Mouse (Mus musculus) stomach, embryonic 16.5 days (tissue): Measurements from ENCODE around the gene OR5BS1P. TPM values are rescaled to one million over a fixed set of nuclear protein-coding genes. Genes with fewer than 3 reads are reported as not detected.
"Not testable (repeated sequence)": the region's sequence is repeated elsewhere in the genome, so short reads cannot be mapped to it uniquely, and the experiment has no call there.

ENCODE experiments used
- ATAC-seq: fragments of 200-750 bp; cut with Nextera tagmentation; 2 replicates; pipeline ENCODE4 v1.8.0; 2017; ENCODE audit warnings: moderate number of reproducible peaks, moderate TSS enrichment; ENCODE audit not compliant: insufficient read depth, low FRiP score
- H3K27ac ChIP-seq: fragments of 300-500 bp; sonication (generic); 2 replicates; pipeline ENCODE4 v1.5.1; 2014; ENCODE audit warnings: low read length
- H3K27me3 ChIP-seq: fragments of 300-500 bp; sonication (generic); 2 replicates; pipeline ENCODE4 v1.6.1; 2014; ENCODE audit warnings: low read length, control low read depth, mixed read lengths; ENCODE audit not compliant: control insufficient read depth, insufficient read depth
- H3K36me3 ChIP-seq: fragments of 300-500 bp; sonication (generic); 2 replicates; pipeline ENCODE4 v1.6.1; 2014; ENCODE audit warnings: low read length; ENCODE audit not compliant: control insufficient read depth, insufficient read depth
- H3K4me1 ChIP-seq: fragments of 300-500 bp; sonication (generic); 2 replicates; pipeline ENCODE4 v1.6.1; 2014; ENCODE audit warnings: low read length, control low read depth, mixed read lengths; ENCODE audit not compliant: control insufficient read depth, insufficient read depth
- H3K4me2 ChIP-seq: fragments of 300-500 bp; sonication (generic); 2 replicates; pipeline ENCODE4 v1.6.1; 2014; ENCODE audit warnings: low read depth, low read length, mixed read lengths
- H3K4me3 ChIP-seq: fragments of 300-500 bp; sonication (generic); replicated peaks from 2 replicates; pipeline ENCODE4 v1.5.1; 2014; ENCODE audit warnings: mild to moderate bottlenecking, low read length
- H3K9ac ChIP-seq: fragments of 300-500 bp; sonication (generic); 2 replicates; pipeline ENCODE4 v1.6.1; 2014; ENCODE audit warnings: low read length
- H3K9me3 ChIP-seq: fragments of 300-500 bp; sonication (generic); replicated peaks from 2 replicates; pipeline ENCODE4 v1.6.1; 2016; ENCODE audit warnings: low read length, control low read depth; ENCODE audit not compliant: control insufficient read depth
- WGBS: fragments of 180-500 bp; shearing (Covaris S2); extraction: QIAGEN DNeasy Blood & Tissue Kit; methylation state at CpG from one replicate; pipeline ENCODE4 v1.1.7; 2014; 5-methylcytosine and 5-hydroxymethylcytosine counted together
- polyA plus RNA-seq: library from polyadenylated mRNA; unstranded; fragments of >200 nt; fragmentation: Nextera tagmentation; extraction: Ambion mirVana; gene quantifications from 2 replicates; pipeline ENCODE4 v1.2.1, GENCODE M21; 2015

The OR5BS1P gene
- polyA plus RNA-seq, result not detected in 2 replicates

GRCm38 (mm10) chr15:98469596-98469995 is at the start of gene OR5BS1P:
OR5BS1P (plus strand) TSS chr15:98469896.
- ATAC-seq, result no peak
- Histone ChIP-seq H3K36me3 (no peaks in the 10 kb centered on the region), H3K9ac (no peak within 1 kb of the TSS), H3K27me3 (no peaks in the 10 kb centered on the region), H3K9me3 (no peaks in the 10 kb centered on the region), H3K4me3 (no peak within 1 kb of the TSS), H3K4me2 (no peak within 1 kb of the TSS), H3K27ac (no peak within 1 kb of the TSS), H3K4me1 (no peaks in the 10 kb centered on the region)
- WGBS, result 86% methylated on average over 4 of the region's 4 CpGs

- Histone ChIP-seq H3K9me3 (no peaks in the 10 kb centered on the region), H3K27me3 (no peaks in the 10 kb centered on the region), H3K4me3 (no peak overlapping the region), H3K27ac (no peak overlapping the region), H3K4me2 (no peak overlapping the region), H3K9ac (no peak overlapping the region), H3K36me3 (no peaks in the 10 kb centered on the region), H3K4me1 (no peaks in the 10 kb centered on the region)
- 65% methylated on average over 4 of the region's 4 CpGs for WGBS
- ATAC-seq, result no peak
These were observed 48.8 kb upstream of the OR5BS1P start for GRCm38 (mm10) chr15:98420897-98421296.

- ATAC-seq, result no peak
- Histone ChIP-seq H3K9me3 (no peaks in the 10 kb centered on the region), H3K4me3 (no peak overlapping the region), H3K27me3 (no peaks in the 10 kb centered on the region), H3K4me2 (no peak overlapping the region), H3K27ac (no peak overlapping the region), H3K9ac (no peak overlapping the region), H3K36me3 (no peaks in the 10 kb centered on the region), H3K4me1 (no peaks in the 10 kb centered on the region)
- WGBS, result 57% methylated on average over 14 of the region's 14 CpGs
These were observed 45.4 kb upstream of the OR5BS1P start for GRCm38 (mm10) chr15:98424326-98424725.

GRCm38 (mm10) chr15:98424753-98425152 is 44.9 kb upstream of the OR5BS1P start:
- no peak overlapping the region for H3K9ac ChIP-seq
- ATAC-seq, result 0 out of 2 replicates have a peak, but pooled peaks have one; percentile 37
- WGBS, result 52% methylated on average over 6 of the region's 6 CpGs
- H3K4me3 ChIP-seq, result no peak overlapping the region
- H3K27me3 ChIP-seq, result no peaks in the 10 kb centered on the region
- H3K9me3 ChIP-seq, result no peaks in the 10 kb centered on the region
- no peaks in the 10 kb centered on the region for H3K4me1 ChIP-seq
- H3K4me2 ChIP-seq, result no peak overlapping the region
- no peaks in the 10 kb centered on the region for H3K36me3 ChIP-seq
- no peak overlapping the region for H3K27ac ChIP-seq

- no peak; the same call in 1 of the 2 replicates for ATAC-seq
- 74% methylated on average over 7 of the region's 7 CpGs for WGBS
- H3K4me1 ChIP-seq, result no peaks in the 10 kb centered on the region
- no peak overlapping the region for H3K27ac ChIP-seq
- no peaks in the 10 kb centered on the region for H3K36me3 ChIP-seq
- H3K4me2 ChIP-seq, result no peak overlapping the region
- no peaks in the 10 kb centered on the region for H3K27me3 ChIP-seq
- H3K9me3 ChIP-seq, result no peaks in the 10 kb centered on the region
- H3K4me3 ChIP-seq, result no peak overlapping the region
- H3K9ac ChIP-seq, result no peak overlapping the region
These were observed 44.5 kb upstream of the OR5BS1P start for GRCm38 (mm10) chr15:98425188-98425587.

GRCm38 (mm10) chr15:98430925-98431324 is 38.8 kb upstream of the OR5BS1P start, which contains the start of gene Olfr282:
Olfr282 (plus strand) TSS chr15:98431225.
- not testable (repeated sequence) for H3K36me3 ChIP-seq, H3K27ac ChIP-seq, H3K9me3 ChIP-seq, ATAC-seq, H3K27me3 ChIP-seq, H3K4me3 ChIP-seq, H3K4me1 ChIP-seq, H3K4me2 ChIP-seq, H3K9ac ChIP-seq
- 74% methylated on average over 5 of the region's 5 CpGs for WGBS

GRCm38 (mm10) chr15:98444561-98444960 is 25.1 kb upstream of the OR5BS1P start:
- H3K4me2 ChIP-seq, result no peak overlapping the region
- H3K4me3 ChIP-seq, result no peak overlapping the region
- H3K9me3 ChIP-seq, result no peaks in the 10 kb centered on the region
- WGBS, result 86% methylated on average over 3 of the region's 3 CpGs
- no peaks in the 10 kb centered on the region for H3K36me3 ChIP-seq
- no peak overlapping the region for H3K9ac ChIP-seq
- H3K4me1 ChIP-seq, result no peaks in the 10 kb centered on the region
- no peak for ATAC-seq
- no peaks in the 10 kb centered on the region for H3K27me3 ChIP-seq
- no peak overlapping the region for H3K27ac ChIP-seq

GRCm38 (mm10) chr15:98448521-98448920 is 21.2 kb upstream of the OR5BS1P start:
- no peak overlapping the region for H3K27ac ChIP-seq
- H3K4me3 ChIP-seq, result no peak overlapping the region
- H3K4me1 ChIP-seq, result no peaks in the 10 kb centered on the region
- no peak overlapping the region for H3K4me2 ChIP-seq
- no peaks in the 10 kb centered on the region for H3K36me3 ChIP-seq
- 50% methylated on average over 4 of the region's 4 CpGs for WGBS
- no peaks in the 10 kb centered on the region for H3K9me3 ChIP-seq
- ATAC-seq, result no peak
- H3K27me3 ChIP-seq, result no peaks in the 10 kb centered on the region
- H3K9ac ChIP-seq, result no peak overlapping the region

GRCm38 (mm10) chr15:98452288-98452687 is 17.4 kb upstream of the OR5BS1P start, which contains the start of gene Olfr281:
Olfr281 (plus strand) TSS chr15:98452588.
- ATAC-seq, result no peak
- Histone ChIP-seq H3K9me3 (no peaks in the 10 kb centered on the region), H3K36me3 (no peaks in the 10 kb centered on the region), H3K4me3 (no peak within 1 kb of the TSS), H3K4me2 (no peak within 1 kb of the TSS), H3K4me1 (no peaks in the 10 kb centered on the region), H3K27me3 (no peaks in the 10 kb centered on the region), H3K9ac (no peak within 1 kb of the TSS), H3K27ac (no peak within 1 kb of the TSS)
- WGBS, result 86% methylated on average over 7 of the region's 7 CpGs

GRCm38 (mm10) chr15:98471539-98471938 is 1.8 kb downstream of the OR5BS1P start:
- Histone ChIP-seq H3K27ac (no peak overlapping the region), H3K36me3 (no peaks in the 10 kb centered on the region), H3K4me3 (no peak overlapping the region), H3K9ac (no peak overlapping the region), H3K4me1 (no peaks in the 10 kb centered on the region), H3K9me3 (no peaks in the 10 kb centered on the region), H3K27me3 (no peaks in the 10 kb centered on the region), H3K4me2 (no peak overlapping the region)
- 90% methylated on average over 13 of the region's 13 CpGs for whole genome bisulfite sequencing
- ATAC-seq, result no peak
